Mouse (Mus musculus) gastrocnemius, postnatal 36 days (tissue): ENCODE results near the gene Ercc8. TPM values are rescaled to one million over a fixed set of nuclear protein-coding genes. Genes with fewer than 3 reads are reported as not detected.

Experiments
- DNase-seq, 2 experiments: peaks; one replicate each; pipeline ENCODE4 v3.0.0; 2022
- intact Hi-C: fragments of 180-260 bp; cut with DNase I; formaldehyde crosslinking; loops from one replicate; pipeline ENCODE4 v1.15.1; 2025
- long read RNA-seq, 2 experiments: library from polyadenylated mRNA; stranded (forward); transcript quantifications; one replicate each; pipeline ENCODE4 v2.0.0; 2021
- total RNA-seq, 2 experiments: library from RNA; stranded (reverse); gene quantifications; 2 replicates each; pipeline ENCODE4 v1.2.3; 2021

The Ercc8 gene
- total RNA-seq = 1 to 10 TPM; 3.8 to 5.1 TPM
- long read RNA-seq, experiment 1, partial matches to known transcripts = 0 of 2 reads
- long read RNA-seq, experiment 1, other reads (novel, unspliced or antisense) = 1 of 2 reads
- long read RNA-seq, experiment 2, partial matches to known transcripts = 1 of 8 reads
- long read RNA-seq, experiment 2, other reads (novel, unspliced or antisense) = 1 of 8 reads

- intact Hi-C loops = loop anchor here (5.0 kb wide), 1 partner anchor 266 kb away; no protein-coding TSS in a partner anchor
- peak; percentile 95 to 96 for DNase-seq
Observed at GRCm38 (mm10) chr13:108158465-108159240, at the start of gene Ercc8, which contains the start of gene Ndufaf2. Gene Ercc8, plus strand, starts transcription at chr13:108158731. Gene Ndufaf2, minus strand, starts transcription at chr13:108158623.

DNA sequence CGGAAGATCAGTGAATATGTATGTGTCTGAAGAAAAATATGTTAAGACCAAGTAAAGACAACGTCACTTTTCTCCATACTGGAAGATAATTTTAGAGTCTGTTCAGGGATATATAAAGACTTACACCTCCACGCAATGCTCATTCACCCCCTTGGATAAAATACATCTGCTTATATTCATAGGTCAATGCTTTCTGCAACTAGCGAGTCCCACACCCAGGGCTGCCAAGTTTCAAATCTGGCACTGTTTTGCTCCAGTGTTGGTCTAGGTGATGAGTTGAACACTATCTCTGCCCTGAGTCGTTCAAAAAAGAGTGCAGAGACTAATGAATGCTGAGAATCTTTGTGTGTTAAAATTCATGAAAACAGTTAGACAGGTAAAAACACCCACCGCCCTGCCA, 47.6 kb upstream of the Ercc8 start:
- intact Hi-C loops = no loop called here
- no peak for DNase-seq

GRCm38 (mm10) chr13:108113536-108113935, 45.0 kb upstream of the Ercc8 start:
- DNase-seq = no peak
- intact Hi-C loops = no loop called here

DNA sequence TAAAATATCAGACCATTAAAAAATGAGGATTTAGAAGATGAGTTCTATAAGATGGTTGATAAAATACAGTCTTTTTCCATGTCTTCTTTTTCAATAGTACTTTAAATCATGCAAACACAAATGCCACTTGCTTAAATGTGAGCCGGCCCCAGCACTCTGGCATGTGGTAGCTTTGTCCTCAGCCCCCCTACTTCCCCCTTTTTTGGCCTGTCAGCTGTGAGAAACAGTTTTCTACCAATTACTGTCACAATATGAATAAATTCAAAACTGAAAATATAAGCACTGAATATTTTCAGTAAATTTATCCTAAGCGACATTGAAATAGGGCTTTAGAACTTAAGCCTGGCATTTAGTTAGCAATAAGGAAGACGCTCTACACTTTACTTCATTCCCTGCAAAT, 44.3 kb upstream of the Ercc8 start:
- no peak for DNase-seq
- intact Hi-C loops = no loop called here

DNA sequence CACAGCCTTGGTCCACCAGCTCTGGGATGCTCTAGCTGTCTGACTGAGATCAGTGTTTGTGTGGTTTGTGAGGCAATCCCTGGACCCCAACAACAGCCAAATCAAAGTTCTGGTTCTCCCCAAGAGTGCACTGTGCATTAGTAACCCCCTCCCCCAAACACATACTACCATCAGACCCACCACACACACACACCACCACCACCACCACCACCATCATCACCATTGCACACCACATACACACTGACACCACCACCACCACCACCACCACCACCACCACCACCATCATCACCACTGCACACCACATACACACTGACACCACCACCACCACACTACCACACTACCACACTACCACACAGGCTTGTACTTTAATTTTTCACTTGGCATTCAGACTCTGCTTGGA, 40.9 kb upstream of the Ercc8 start:
- intact Hi-C loops = no loop called here

GRCm38 (mm10) chr13:108118188-108118587, 40.3 kb upstream of the Ercc8 start:
- no peak for DNase-seq
- intact Hi-C loops = no loop called here

More for the DNA sequence above, 40.9 kb upstream of the Ercc8 start:
- no peak for DNase-seq

DNA sequence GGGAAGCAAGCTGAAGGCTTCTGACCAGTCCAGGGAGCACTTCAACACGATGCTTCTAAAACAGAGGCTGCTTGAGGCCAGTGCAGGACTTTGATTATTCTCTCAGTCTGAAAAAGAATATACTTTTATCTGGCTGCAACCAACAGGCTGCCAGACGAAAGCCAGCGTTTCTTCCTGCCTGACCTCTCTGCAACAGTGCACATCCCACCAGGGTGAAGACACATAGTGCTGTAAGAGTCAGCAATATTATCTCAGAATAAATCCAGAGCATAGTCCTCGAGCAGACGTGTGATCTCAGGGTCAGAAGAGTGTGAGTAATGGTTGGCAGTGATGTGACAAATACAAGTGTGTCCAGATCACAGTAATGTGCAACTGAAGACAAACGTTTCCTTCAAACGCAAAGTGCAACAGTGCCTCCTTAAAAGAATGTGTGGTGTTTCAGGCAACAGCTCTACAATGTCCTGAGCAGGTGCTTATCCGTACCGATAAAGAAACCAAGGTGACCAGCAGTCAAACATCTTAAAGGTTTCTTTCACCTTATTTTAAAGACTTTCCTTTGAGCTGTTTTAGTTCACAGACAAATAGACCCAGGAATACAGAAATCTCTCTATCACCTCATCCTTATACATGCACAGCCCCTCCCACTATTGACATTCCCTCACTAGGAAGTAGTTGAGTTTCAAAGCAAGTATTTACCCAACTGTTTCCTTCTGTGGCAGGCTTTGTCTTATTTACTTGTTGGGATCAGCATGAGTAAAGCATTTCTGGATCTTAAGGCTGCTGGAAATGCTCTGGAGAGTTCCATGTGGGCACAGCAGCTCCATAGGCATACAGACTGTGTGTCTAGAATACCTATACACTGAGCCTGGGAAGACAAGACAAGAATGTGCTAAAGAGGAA, 38.9 kb upstream of the Ercc8 start:
- no peak for DNase-seq
- intact Hi-C loops = no loop called here

DNA sequence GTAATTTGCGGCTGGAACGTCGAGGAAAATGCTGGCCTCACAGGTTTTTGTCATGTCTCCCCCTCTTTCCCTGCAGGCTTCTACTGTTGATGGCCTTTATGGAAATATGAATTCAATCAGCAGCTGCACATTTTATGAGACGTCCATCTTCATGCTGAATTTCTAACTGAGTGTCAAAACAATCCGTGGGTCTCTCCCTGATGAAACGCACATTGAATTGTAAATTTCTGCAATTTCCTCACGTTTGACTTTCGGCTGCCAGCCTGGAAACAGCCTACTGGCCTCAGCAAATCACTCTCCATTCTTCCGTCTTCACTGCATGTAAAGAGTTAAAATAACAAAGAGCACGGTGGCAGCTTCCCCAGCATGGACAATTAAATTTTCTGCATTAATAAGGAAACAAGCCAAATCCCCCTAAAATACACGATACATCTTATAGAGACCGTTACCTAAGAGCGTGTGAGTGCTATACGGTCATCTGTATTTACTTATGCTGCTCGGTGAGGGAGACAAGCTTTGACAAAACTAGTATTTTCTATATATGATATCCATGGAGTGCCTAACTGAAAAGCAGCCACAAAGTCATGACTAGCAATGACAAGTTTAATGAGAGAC, 35.3 kb upstream of the Ercc8 start:
- intact Hi-C loops = no loop called here
- DNase-seq = no peak

DNA sequence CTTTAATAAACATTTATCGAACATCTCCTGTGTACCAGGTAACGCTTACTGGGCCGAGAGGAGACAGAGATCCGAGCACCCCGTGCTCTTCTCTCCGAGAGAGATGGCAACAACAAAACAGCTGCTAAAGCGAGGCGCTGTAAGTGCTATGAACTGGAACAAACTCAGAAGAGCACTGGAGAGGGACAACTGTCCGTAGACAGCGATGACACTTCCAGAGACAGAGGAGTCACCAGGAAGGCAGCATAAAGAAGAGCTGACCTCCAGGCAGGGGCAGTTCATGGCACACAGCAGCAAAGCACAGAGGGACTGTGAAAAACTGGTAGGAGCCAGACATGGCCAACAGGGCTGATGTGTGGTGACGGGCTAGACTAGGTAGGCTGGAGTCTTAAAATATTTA, 34.4 kb upstream of the Ercc8 start:
- intact Hi-C loops = no loop called here
- DNase-seq = no peak

DNA sequence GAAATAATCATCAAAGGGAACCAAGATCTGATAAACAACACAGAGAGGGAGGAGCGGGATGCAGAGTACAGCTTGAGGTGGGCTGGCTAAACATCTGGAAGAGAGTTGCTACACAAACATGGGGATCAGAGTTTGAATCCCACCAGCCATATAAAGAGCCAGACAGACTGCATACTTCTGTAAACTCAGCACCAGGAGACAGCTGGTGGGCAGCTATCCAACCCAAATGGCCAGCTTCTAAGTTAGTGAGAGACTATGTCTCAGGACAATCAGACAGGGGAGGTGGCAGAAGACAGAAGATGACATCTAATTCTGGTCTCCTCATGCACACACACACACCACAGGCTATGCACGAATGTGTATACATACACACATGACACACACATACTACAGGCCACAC, 32.3 kb upstream of the Ercc8 start:
- intact Hi-C loops = no loop called here
- no peak for DNase-seq

- no peak for DNase-seq
- intact Hi-C loops = no loop called here
Observed at GRCm38 (mm10) chr13:108127130-108127529, 31.4 kb upstream of the Ercc8 start.

DNA sequence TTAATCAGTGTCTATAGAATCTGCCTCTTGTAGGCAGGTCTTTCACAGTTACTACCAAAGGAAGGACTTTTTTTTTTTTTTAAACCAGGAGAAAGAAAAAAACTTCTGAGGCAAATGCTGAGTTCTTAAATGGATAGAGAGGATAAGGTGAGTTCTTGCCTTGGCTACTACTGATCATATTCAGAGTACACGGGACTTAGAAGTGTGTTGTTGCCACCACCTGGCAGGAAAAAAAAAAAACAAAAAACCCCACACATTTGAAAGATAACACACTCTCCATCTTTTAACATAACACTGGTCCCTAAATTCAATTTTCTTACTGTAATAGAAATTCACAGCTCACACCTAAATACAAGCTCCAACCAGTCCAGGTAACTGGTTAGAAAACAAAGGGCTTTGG, 30.6 kb upstream of the Ercc8 start:
- intact Hi-C loops = no loop called here
- DNase-seq = no peak

- intact Hi-C loops = no loop called here
- no peak for DNase-seq
Observed at GRCm38 (mm10) chr13:108129070-108129469, 29.5 kb upstream of the Ercc8 start.

DNA sequence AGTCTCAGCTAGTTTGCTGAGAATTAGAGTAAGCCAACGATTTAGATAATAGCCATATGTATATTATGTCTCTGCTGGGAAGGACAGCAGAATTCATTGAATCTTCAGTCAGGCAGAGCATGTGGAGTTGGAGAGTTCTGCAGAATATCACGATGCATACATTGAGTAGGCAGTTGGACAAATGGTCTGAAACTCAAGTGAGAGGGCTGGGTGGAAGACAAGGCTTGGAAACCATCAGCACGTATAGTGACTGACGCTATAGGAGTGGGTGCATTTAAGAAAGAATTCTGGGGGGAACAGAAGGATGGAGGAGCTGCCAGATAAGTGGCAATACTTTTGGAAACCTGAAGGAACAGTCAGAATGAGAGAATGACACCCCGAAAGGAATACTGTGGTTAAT, 27.8 kb upstream of the Ercc8 start:
- DNase-seq = no peak
- intact Hi-C loops = no loop called here

- no peak for DNase-seq
- intact Hi-C loops = no loop called here
Observed at GRCm38 (mm10) chr13:108132031-108132819, 26.3 kb upstream of the Ercc8 start.

GRCm38 (mm10) chr13:108135617-108136016, 22.9 kb upstream of the Ercc8 start:
- no peak for DNase-seq
- intact Hi-C loops = no loop called here

- intact Hi-C loops = no loop called here
Observed at GRCm38 (mm10) chr13:108138403-108138977, 20.0 kb upstream of the Ercc8 start.

GRCm38 (mm10) chr13:108144086-108144485, 14.4 kb upstream of the Ercc8 start:
- no peak for DNase-seq
- intact Hi-C loops = no loop called here

More at GRCm38 (mm10) chr13:108138403-108138977, 20.0 kb upstream of the Ercc8 start:
- DNase-seq = no peak

- no peak for DNase-seq
- intact Hi-C loops = loop anchor here (5.0 kb wide), 2 partner anchors 109 to 1039 kb away; partner anchors contain the start of gene Smim15
Observed at GRCm38 (mm10) chr13:108151782-108152181, 6.7 kb upstream of the Ercc8 start.
